ENCODE assay signal across 8 mouse cellular contexts in the genomic region with DNA sequence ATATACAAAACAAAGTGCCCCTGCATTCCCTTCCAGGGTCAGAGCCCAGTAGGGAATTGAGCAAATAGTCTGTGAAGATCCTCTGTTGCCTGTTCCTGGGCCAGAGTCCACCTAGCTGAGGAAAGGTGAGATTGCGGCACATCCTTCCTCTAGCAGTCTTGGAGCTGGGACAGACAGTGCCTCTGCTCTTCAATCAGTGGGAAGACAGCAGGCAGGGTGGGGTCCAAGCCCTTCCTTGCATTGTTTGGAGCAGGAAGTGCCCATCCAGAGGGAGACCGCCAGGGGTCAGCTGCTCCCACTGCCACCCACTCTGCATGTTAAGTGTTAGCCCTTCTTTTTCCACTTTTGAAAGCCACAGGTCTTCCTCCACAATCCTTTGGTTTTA. TPM values are rescaled to one million over a fixed set of nuclear protein-coding genes. Genes with fewer than 3 reads are reported as not detected.
DNase-seq lines count a peak whose midpoint lies in the region; ATAC-seq and TF ChIP-seq lines count a peak whose summit lies in the region.

No protein-coding gene starts in this region.

- WGBS in embryonic facial prominence, embryonic 15.5 days = 85% methylated on average over 2 of the region's 2 CpGs
- WGBS in hindbrain, embryonic 14.5 days = 69% methylated on average over 2 of the region's 2 CpGs
- 49% methylated on average over 2 of the region's 2 CpGs for WGBS in liver, embryonic 14.5 days (ENCODE audit: insufficient replicate concordance)
- 76% methylated on average over 2 of the region's 2 CpGs for WGBS in small intestine, adult 2 months

- peak; percentile 26 for DNase-seq in R1 (ENCODE audit: low read depth, low spot score)
- no peak for DNase-seq in hindbrain, embryonic 14.5 days (ENCODE audit: low spot score)
- DNase-seq in liver, embryonic 14.5 days (ENCODE audit: low read depth in 3 of 3, low spot score in 3 of 3) = no peak
- no peak for DNase-seq in retina, embryonic 14.5 days (ENCODE audit: low spot score)
- no peak for DNase-seq in left cerebral cortex, adult 9 months (ENCODE audit: low spot score in 2 of 2)

- peak; percentile 17; the same call in 1 of the 2 replicates for ATAC-seq in embryonic facial prominence, embryonic 15.5 days (ENCODE audit: insufficient number of reproducible peaks, low FRiP score, low TSS enrichment, low read depth)
- no peak for ATAC-seq in hindbrain, embryonic 14.5 days (ENCODE audit: low FRiP score)
- no peak for ATAC-seq in liver, embryonic 14.5 days (ENCODE audit: insufficient read depth)
- no peak for ATAC-seq in inflammation-experienced regulatory T-cells, adult 6 months

- H3K36me3 ChIP-seq in embryonic facial prominence, embryonic 15.5 days = peaks cover 91% of the 10 kb centered on the region
- peaks cover 98% of the 10 kb centered on the region for H3K36me3 ChIP-seq in hindbrain, embryonic 14.5 days (replicated peaks; ENCODE audit: control insufficient read depth, insufficient read depth)
- no peaks in the 10 kb centered on the region for H3K36me3 ChIP-seq in liver, embryonic 14.5 days (replicated peaks; ENCODE audit: control insufficient read depth, insufficient read depth, low read depth)
- H3K36me3 ChIP-seq in small intestine, adult 2 months (ENCODE audit: control insufficient read depth, insufficient read depth, low read length) = peaks cover 2% of the 10 kb centered on the region; the same call in 1 of the 2 replicates

- peaks cover 7% of the 10 kb centered on the region for H3K4me1 ChIP-seq in embryonic facial prominence, embryonic 15.5 days
- no peaks in the 10 kb centered on the region for H3K4me1 ChIP-seq in hindbrain, embryonic 14.5 days (replicated peaks; ENCODE audit: control insufficient read depth, insufficient read depth, low read length)
- H3K4me1 ChIP-seq in liver, embryonic 14.5 days (replicated peaks; ENCODE audit: control insufficient read depth in 2 of 2, insufficient read depth in 2 of 2, low read length in 1 of 2) = no peaks in the 10 kb centered on the region
- H3K4me1 ChIP-seq in small intestine, adult 2 months (ENCODE audit: control insufficient read depth, insufficient read depth, insufficient read length, low read length) = no peaks in the 10 kb centered on the region

- H3K4me3 ChIP-seq in embryonic facial prominence, embryonic 15.5 days (replicated peaks) = no peak overlapping the region
- no peak overlapping the region for H3K4me3 ChIP-seq in hindbrain, embryonic 14.5 days (replicated peaks; ENCODE audit: low read length)
- H3K4me3 ChIP-seq in liver, embryonic 14.5 days (ENCODE audit: insufficient read depth in 1 of 2, low read depth in 2 of 2, low read length in 2 of 2) = no peak overlapping the region
- no peak overlapping the region for H3K4me3 ChIP-seq in small intestine, adult 2 months (ENCODE audit: low read depth, low read length)

- no peak overlapping the region for H3K4me2 ChIP-seq in embryonic facial prominence, embryonic 15.5 days (replicated peaks)
- H3K4me2 ChIP-seq in hindbrain, embryonic 14.5 days (replicated peaks) = no peak overlapping the region
- H3K4me2 ChIP-seq in liver, embryonic 14.5 days (ENCODE audit: low read depth) = no peak overlapping the region

- H3K9me3 ChIP-seq in embryonic facial prominence, embryonic 15.5 days (replicated peaks) = no peaks in the 10 kb centered on the region
- H3K9me3 ChIP-seq in hindbrain, embryonic 14.5 days (ENCODE audit: control insufficient read depth, low read length) = no peaks in the 10 kb centered on the region
- no peaks in the 10 kb centered on the region for H3K9me3 ChIP-seq in liver, embryonic 14.5 days (ENCODE audit: control insufficient read depth, low read length)

- TF ChIP-seq EP300 in liver, embryonic 14.5 days (IDR thresholded peaks at IDR 0.05; ENCODE audit: low read depth) = no peak

- TF ChIP-seq CTCF in liver, embryonic 14.5 days (IDR thresholded peaks at IDR 0.05; ENCODE audit: low read depth) = 0 out of 2 replicates have a peak, but pooled peaks have one; percentile 2
- no peak for TF ChIP-seq CTCF in small intestine, adult 2 months (IDR thresholded peaks at IDR 0.05; ENCODE audit: extremely low read depth, insufficient read length, insufficient replicate concordance, low read depth, low read length)

- H3K27ac ChIP-seq in embryonic facial prominence, embryonic 15.5 days (replicated peaks) = peak overlapping the region; percentile 72
- peak overlapping the region; percentile 74 for H3K27ac ChIP-seq in hindbrain, embryonic 14.5 days
- H3K27ac ChIP-seq in liver, embryonic 14.5 days = no peak overlapping the region
- H3K27ac ChIP-seq in small intestine, adult 2 months (ENCODE audit: insufficient read depth, low read depth, low read length) = peak overlapping the region; percentile 3; the same call in 1 of the 2 replicates

- no peak for TF ChIP-seq POLR2A in small intestine, adult 2 months (IDR thresholded peaks at IDR 0.05; ENCODE audit: low read depth, low read length)

- H3K27me3 ChIP-seq in embryonic facial prominence, embryonic 15.5 days = no peaks in the 10 kb centered on the region
- no peaks in the 10 kb centered on the region for H3K27me3 ChIP-seq in hindbrain, embryonic 14.5 days (ENCODE audit: control insufficient read depth, insufficient read depth, low read length)
- no peaks in the 10 kb centered on the region for H3K27me3 ChIP-seq in liver, embryonic 14.5 days (ENCODE audit: control insufficient read depth, insufficient read depth, low read length)
- H3K27me3 ChIP-seq in small intestine, adult 2 months (ENCODE audit: control insufficient read depth, insufficient read depth, low read length) = no peaks in the 10 kb centered on the region

- no peak overlapping the region; the same call in 1 of the 2 replicates for H3K9ac ChIP-seq in embryonic facial prominence, embryonic 15.5 days
- H3K9ac ChIP-seq in hindbrain, embryonic 14.5 days = peak overlapping the region; percentile 37; the same call in 1 of the 2 replicates
- no peak overlapping the region for H3K9ac ChIP-seq in liver, embryonic 14.5 days (replicated peaks)

RNA-seq across cellular contexts. Expression of a gene that starts 21.6 kb away (rescaled TPM):
- polyA plus RNA-seq in embryonic facial prominence, embryonic 15.5 days (2015; fragmentation: Nextera tagmentation; extraction: Ambion mirVana) = 0.14 and 0.27 TPM in 2 replicates
- 0.39 and 0.81 TPM in 2 replicates for polyA plus RNA-seq in hindbrain, embryonic 14.5 days (2014; fragmentation: Nextera tagmentation; extraction: Ambion mirVana)
- polyA plus RNA-seq in liver, embryonic 14.5 days (2012; rRNA removed) = 0.01 TPM in 2 replicates
- 0.21 TPM in 1 of 2 replicates, not detected in the other for polyA plus RNA-seq in liver, embryonic 14.5 days (2014; fragmentation: Nextera tagmentation; extraction: Ambion mirVana)
- polyA plus RNA-seq in small intestine, adult 2 months (2012; rRNA removed) = not detected in 2 replicates
- under 1 TPM in 2 of 3 experiments, not detected in 1; 0.29 to 0.48 TPM for polyA plus RNA-seq in inflammation-experienced regulatory T-cells, adult 6 months (2017; shearing (Covaris generic))

RNA-seq across cellular contexts. Expression of a gene that starts 22.4 kb away (rescaled TPM):
- 57.5 and 64.2 TPM in 2 replicates for polyA plus RNA-seq in embryonic facial prominence, embryonic 15.5 days (2015; fragmentation: Nextera tagmentation; extraction: Ambion mirVana)
- 84.7 and 89.6 TPM in 2 replicates for polyA plus RNA-seq in hindbrain, embryonic 14.5 days (2014; fragmentation: Nextera tagmentation; extraction: Ambion mirVana)
- polyA plus RNA-seq in liver, embryonic 14.5 days (2012; rRNA removed) = 8.0 and 8.9 TPM in 2 replicates
- 3.6 and 4.0 TPM in 2 replicates for polyA plus RNA-seq in liver, embryonic 14.5 days (2014; fragmentation: Nextera tagmentation; extraction: Ambion mirVana)
- 14.4 and 20.8 TPM in 2 replicates for polyA plus RNA-seq in small intestine, adult 2 months (2012; rRNA removed)
- 10 to 100 TPM in 2 of 3 experiments, 1 to 10 TPM in 1; 1.6 to 14.9 (median 10.3) TPM for polyA plus RNA-seq in inflammation-experienced regulatory T-cells, adult 6 months (2017; shearing (Covaris generic))

RNA-seq across cellular contexts. Expression of a gene that starts 53.0 kb away (rescaled TPM):
- polyA plus RNA-seq in embryonic facial prominence, embryonic 15.5 days (2015; fragmentation: Nextera tagmentation; extraction: Ambion mirVana) = 28.3 and 28.9 TPM in 2 replicates
- 9.0 and 9.2 TPM in 2 replicates for polyA plus RNA-seq in hindbrain, embryonic 14.5 days (2014; fragmentation: Nextera tagmentation; extraction: Ambion mirVana)
- polyA plus RNA-seq in liver, embryonic 14.5 days (2012; rRNA removed) = 3.2 and 3.7 TPM in 2 replicates
- 1.4 and 1.5 TPM in 2 replicates for polyA plus RNA-seq in liver, embryonic 14.5 days (2014; fragmentation: Nextera tagmentation; extraction: Ambion mirVana)
- 4.2 and 8.2 TPM in 2 replicates for polyA plus RNA-seq in small intestine, adult 2 months (2012; rRNA removed)
- 10 to 100 TPM in 1 of 3 experiments, 1 to 10 TPM in 2; 5.5 to 13.4 (median 9.2) TPM for polyA plus RNA-seq in inflammation-experienced regulatory T-cells, adult 6 months (2017; shearing (Covaris generic))
